Mouse (Mus musculus) C3H10T1/2 (cell line): ENCODE data around the gene Canx. TPM values are rescaled to one million over a fixed set of nuclear protein-coding genes. Genes with fewer than 3 reads are reported as not detected.

Experiments used
- polyA plus RNA-seq, 2 experiments: library from polyadenylated mRNA; unstranded; fragments of >200 nt; fragmentation: generic; extraction: Trizol; gene quantifications; one replicate each; pipeline ENCODE4 v1.2.1; 2012; ENCODE audit warnings: missing spikeins in 2 of 2

The Canx gene
- 10 to 100 TPM; 24.4 to 97.5 TPM for polyA plus RNA-seq

GRCm38 (mm10) chr11:50325496-50326301 lies at the start of gene Canx:
Canx (minus strand) TSS chr11:50325673.

GRCm38 (mm10) chr11:50354162-50354561 lies 28.7 kb upstream of the Canx start, which contains the start of gene Cby3:
Cby3 (plus strand) TSS chr11:50354462.

GRCm38 (mm10) chr11:50292190-50292855 lies 33.1 kb downstream of the Canx start, which contains the start of gene Maml1:
Maml1 (minus strand) TSS chr11:50292311.

Other genes starting within 250 kb of the Canx start
- gene Tbc1d9b, start 194.3 kb downstream of the Canx start, polyA plus RNA-seq, result 10 to 100 TPM; 24.9 to 84.8 TPM
- 10 to 100 TPM in 1 of 2 experiments, 1 to 10 TPM in 1; 6.2 to 20.4 TPM for gene Mrnip, start 151.2 kb downstream of the Canx start, polyA plus RNA-seq
- gene Sqstm1, start 114.8 kb downstream of the Canx start, polyA plus RNA-seq, result 100 to 1,000 TPM; 677 to 698 TPM
- gene Mgat4b, start 114.8 kb downstream of the Canx start, polyA plus RNA-seq, result 100 to 1,000 TPM; 126 to 128 TPM
- under 1 TPM; 0.27 to 0.28 TPM for gene Ltc4s, start 87.1 kb downstream of the Canx start, polyA plus RNA-seq
- gene Maml1, start 33.4 kb downstream of the Canx start, polyA plus RNA-seq, result 10 to 100 TPM in 1 of 2 experiments, 1 to 10 TPM in 1; 3.1 to 19.0 TPM
- not detected for gene Cby3, start 28.8 kb upstream of the Canx start, polyA plus RNA-seq
- 10 to 100 TPM; 14.2 to 88.6 TPM for gene Hnrnph1, start 51.3 kb upstream of the Canx start, polyA plus RNA-seq
- 10 to 100 TPM in 1 of 2 experiments, 1 to 10 TPM in 1; 8.5 to 19.3 TPM for gene Rufy1, start 105.5 kb upstream of the Canx start, polyA plus RNA-seq